Mouse (Mus musculus) limb, embryonic 10.5 days (tissue): ENCODE results near the gene Spry1. TPM values are rescaled to one million over a fixed set of nuclear protein-coding genes. Genes with fewer than 3 reads are reported as not detected.
A peak's percentile ranks its signal among the peaks of the same experiment; 100 is the strongest.

Source experiments
- DNase-seq: peaks from one replicate; pipeline ENCODE4 v3.0.0-alpha.2; 2017; ENCODE audit warnings: low spot score
- H3K27ac ChIP-seq: fragments of 300-500 bp; sonication (generic); 2 replicates; pipeline ENCODE4 v1.5.1; 2016; ENCODE audit warnings: mild to moderate bottlenecking
- H3K27me3 ChIP-seq: fragments of 300-500 bp; sonication (generic); 2 replicates; pipeline ENCODE4 v1.6.1; 2016; ENCODE audit warnings: low read depth, mild to moderate bottlenecking; ENCODE audit not compliant: poor library complexity, severe bottlenecking
- H3K36me3 ChIP-seq: fragments of 300-500 bp; sonication (generic); 2 replicates; pipeline ENCODE4 v1.6.1; 2016; ENCODE audit warnings: mild to moderate bottlenecking, moderate library complexity
- H3K4me1 ChIP-seq: fragments of 300-500 bp; sonication (generic); 2 replicates; pipeline ENCODE4 v1.6.1; 2016
- H3K4me3 ChIP-seq: fragments of 300-500 bp; sonication (generic); 2 replicates; pipeline ENCODE4 v1.5.1; 2016; ENCODE audit warnings: mild to moderate bottlenecking, moderate library complexity
- H3K9me3 ChIP-seq: fragments of 300-500 bp; sonication (generic); replicated peaks from 2 replicates; pipeline ENCODE4 v1.6.1; 2016; ENCODE audit warnings: mild to moderate bottlenecking
- WGBS: fragments of 180-500 bp; shearing (Covaris S2); methylation state at CpG from one replicate; pipeline ENCODE4 v1.1.7; 2016; 5-methylcytosine and 5-hydroxymethylcytosine counted together
- polyA plus RNA-seq: library from polyadenylated mRNA; unstranded; fragments of >200 nt; fragmentation: Nextera tagmentation; extraction: Ambion mirVana; gene quantifications from 2 replicates; pipeline ENCODE4 v1.2.1, GENCODE M21; 2016

Spry1 gene
- polyA plus RNA-seq, 1 experiment from 2014 or later = 28.0 TPM

GRCm38 (mm10) chr3:37645061-37645460 is 5.3 kb downstream of the Spry1 start:
- peaks cover 63% of the 10 kb centered on the region for H3K36me3 ChIP-seq
- WGBS = 88% methylated on average over 6 of the region's 6 CpGs
- H3K27me3 ChIP-seq = no peaks in the 10 kb centered on the region
- DNase-seq = peak; percentile 20
- peaks cover 40% of the 10 kb centered on the region for H3K4me1 ChIP-seq
- no peaks in the 10 kb centered on the region for H3K9me3 ChIP-seq
- no peak overlapping the region for H3K4me3 ChIP-seq
- no peak overlapping the region for H3K27ac ChIP-seq

DNA sequence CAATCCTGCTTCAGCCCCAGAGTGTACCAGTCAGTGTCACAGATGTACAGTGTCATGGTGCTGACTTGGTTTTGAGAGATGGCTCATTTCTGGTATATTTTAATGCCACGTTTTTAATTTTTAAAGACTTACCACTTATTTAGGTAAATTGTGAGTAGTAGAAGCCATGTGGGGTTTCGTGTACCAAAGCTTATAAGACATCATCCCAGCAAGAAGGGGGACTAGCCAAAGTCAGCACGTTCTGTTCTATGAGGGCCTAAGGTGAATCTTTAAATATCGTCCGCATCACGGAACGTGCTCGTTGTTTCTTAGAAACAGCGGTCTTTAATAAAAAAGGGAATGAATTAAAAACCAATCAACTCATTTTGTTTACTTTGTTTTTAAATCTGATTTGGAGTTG is 6.5 kb downstream of the Spry1 start:
- no peaks in the 10 kb centered on the region for H3K27me3 ChIP-seq
- DNase-seq = no peak
- H3K9me3 ChIP-seq = no peaks in the 10 kb centered on the region
- no peak overlapping the region for H3K4me3 ChIP-seq
- 92% methylated on average over 9 of the region's 9 CpGs for WGBS
- peaks cover 67% of the 10 kb centered on the region for H3K36me3 ChIP-seq
- H3K27ac ChIP-seq = no peak overlapping the region
- H3K4me1 ChIP-seq = peaks cover 37% of the 10 kb centered on the region

- 91% methylated on average over 10 of the region's 10 CpGs for WGBS
- Histone ChIP-seq H3K27me3 (no peaks in the 10 kb centered on the region), H3K36me3 (peaks cover 67% of the 10 kb centered on the region), H3K9me3 (no peaks in the 10 kb centered on the region), H3K4me3 (no peak overlapping the region), H3K4me1 (peaks cover 27% of the 10 kb centered on the region), H3K27ac (no peak overlapping the region)
- DNase-seq = no peak
Observed at GRCm38 (mm10) chr3:37647225-37647624, 7.5 kb downstream of the Spry1 start.

- H3K4me1 ChIP-seq = peaks cover 22% of the 10 kb centered on the region
- no peaks in the 10 kb centered on the region; the same call in 1 of the 2 replicates for H3K27me3 ChIP-seq
- H3K4me3 ChIP-seq = no peak overlapping the region
- no peaks in the 10 kb centered on the region for H3K9me3 ChIP-seq
- H3K36me3 ChIP-seq = peaks cover 57% of the 10 kb centered on the region
- WGBS = 85% methylated on average over 13 of the region's 13 CpGs
- no peak overlapping the region for H3K27ac ChIP-seq
- no peak for DNase-seq
Observed at GRCm38 (mm10) chr3:37648244-37648643, 8.5 kb downstream of the Spry1 start.

- DNase-seq = no peak
- peaks cover 48% of the 10 kb centered on the region for H3K36me3 ChIP-seq
- H3K27ac ChIP-seq = no peak overlapping the region
- H3K27me3 ChIP-seq = no peaks in the 10 kb centered on the region; the same call in 1 of the 2 replicates
- peaks cover 23% of the 10 kb centered on the region for H3K4me1 ChIP-seq
- 79% methylated on average over 6 of the region's 6 CpGs for WGBS
- no peaks in the 10 kb centered on the region for H3K9me3 ChIP-seq
- H3K4me3 ChIP-seq = no peak overlapping the region
Observed at GRCm38 (mm10) chr3:37649281-37649680, 9.5 kb downstream of the Spry1 start.

DNA sequence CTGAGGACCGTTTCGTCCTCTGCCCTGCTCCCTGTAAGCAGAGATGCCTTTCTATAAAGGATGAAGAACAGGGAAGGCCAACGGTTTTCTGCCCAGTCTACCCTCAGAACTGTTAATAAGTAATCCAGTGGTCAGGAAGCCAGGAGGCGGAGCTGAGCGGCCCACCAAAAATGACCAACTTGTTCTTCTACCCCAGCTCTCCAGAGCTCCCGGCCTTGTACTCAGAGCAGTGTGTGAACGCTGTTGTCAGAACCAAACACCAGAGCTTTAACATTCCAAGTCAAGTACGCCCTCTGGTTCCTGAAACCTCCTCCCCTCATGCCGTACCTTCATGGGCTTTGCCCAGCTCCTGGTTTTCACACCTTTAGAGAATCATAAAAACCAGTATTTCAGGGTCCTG is 12.8 kb downstream of the Spry1 start:
- Histone ChIP-seq H3K27me3 (peaks cover 5% of the 10 kb centered on the region; the same call in 1 of the 2 replicates), H3K27ac (no peak overlapping the region), H3K4me1 (peaks cover 46% of the 10 kb centered on the region), H3K4me3 (no peak overlapping the region), H3K36me3 (peaks cover 20% of the 10 kb centered on the region), H3K9me3 (no peaks in the 10 kb centered on the region)
- no peak for DNase-seq
- WGBS = 86% methylated on average over 9 of the region's 9 CpGs

- H3K4me1 ChIP-seq = peaks cover 51% of the 10 kb centered on the region
- H3K36me3 ChIP-seq = peaks cover 12% of the 10 kb centered on the region
- no peak for DNase-seq
- 14% methylated on average over 16 of the region's 16 CpGs for WGBS
- H3K9me3 ChIP-seq = no peaks in the 10 kb centered on the region
- peak overlapping the region; percentile 59 for H3K27ac ChIP-seq
- peak overlapping the region; percentile 41 for H3K4me3 ChIP-seq
- peaks cover 5% of the 10 kb centered on the region; the same call in 1 of the 2 replicates for H3K27me3 ChIP-seq
Observed at GRCm38 (mm10) chr3:37653935-37654729, 14.4 kb downstream of the Spry1 start.

DNA sequence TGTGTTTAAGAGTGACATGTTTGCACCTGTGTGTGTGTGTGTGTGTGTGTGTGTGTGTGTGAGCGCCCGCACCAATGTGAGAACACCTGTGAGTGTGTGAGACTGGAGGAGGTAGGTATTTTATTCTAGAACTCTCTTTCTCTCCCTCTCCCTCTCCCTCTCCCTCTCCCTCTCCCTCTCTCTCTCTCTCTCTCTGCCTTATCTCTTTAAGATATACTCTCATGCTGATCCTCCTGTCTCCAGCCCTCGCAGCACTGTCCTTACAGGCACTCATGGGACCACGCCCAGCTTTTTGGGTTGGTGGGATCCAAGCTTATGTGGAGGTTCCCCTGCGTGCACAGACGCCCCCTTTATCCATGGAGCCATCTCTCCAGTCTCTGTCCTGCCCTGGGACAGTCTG is 15.0 kb downstream of the Spry1 start:
- Histone ChIP-seq H3K27me3 (peaks cover 5% of the 10 kb centered on the region; the same call in 1 of the 2 replicates), H3K27ac (no peak overlapping the region), H3K4me3 (peak overlapping the region; percentile 41; the same call in 1 of the 2 replicates), H3K36me3 (peaks cover 6% of the 10 kb centered on the region), H3K4me1 (peaks cover 51% of the 10 kb centered on the region), H3K9me3 (no peaks in the 10 kb centered on the region)
- no peak for DNase-seq
- 62% methylated on average over 6 of the region's 6 CpGs for WGBS

GRCm38 (mm10) chr3:37655933-37656633 is 16.3 kb downstream of the Spry1 start:
- DNase-seq = no peak
- Histone ChIP-seq H3K27me3 (peaks cover 5% of the 10 kb centered on the region; the same call in 1 of the 2 replicates), H3K36me3 (no peaks in the 10 kb centered on the region), H3K4me1 (peaks cover 51% of the 10 kb centered on the region), H3K4me3 (peak overlapping the region; percentile 35), H3K27ac (peak overlapping the region; percentile 74), H3K9me3 (no peaks in the 10 kb centered on the region)
- 28% methylated on average over 20 of the region's 20 CpGs for WGBS

- Histone ChIP-seq H3K27ac (peak overlapping the region; percentile 74), H3K4me1 (peaks cover 51% of the 10 kb centered on the region), H3K4me3 (peak overlapping the region; percentile 35), H3K36me3 (no peaks in the 10 kb centered on the region), H3K9me3 (no peaks in the 10 kb centered on the region), H3K27me3 (peaks cover 5% of the 10 kb centered on the region; the same call in 1 of the 2 replicates)
- DNase-seq = peak; percentile 67
- WGBS = 2% methylated on average over 8 of the region's 8 CpGs
Observed at GRCm38 (mm10) chr3:37657009-37657408, 17.3 kb downstream of the Spry1 start.

DNA sequence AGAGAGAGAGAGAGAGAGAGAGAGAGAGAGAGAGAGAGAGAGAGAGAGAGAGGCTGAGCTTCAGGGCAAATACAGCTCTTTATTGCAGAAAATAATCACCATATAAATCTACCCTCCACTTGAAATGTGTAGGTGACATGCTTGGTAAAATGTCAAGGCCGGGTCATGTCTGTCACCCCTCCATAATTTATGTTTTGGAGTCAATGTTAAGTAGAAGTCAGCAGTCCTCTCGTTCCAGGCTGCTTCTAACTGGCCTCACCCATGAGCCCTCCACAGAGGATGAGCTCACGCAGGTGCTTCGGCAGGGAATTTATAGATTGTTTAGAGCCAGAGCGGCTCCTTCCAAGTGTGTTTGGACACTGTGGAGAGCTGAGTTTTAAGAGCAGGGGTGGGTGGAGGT is 18.4 kb downstream of the Spry1 start:
- Histone ChIP-seq H3K4me3 (no peak overlapping the region), H3K9me3 (no peaks in the 10 kb centered on the region), H3K27ac (peak overlapping the region; percentile 74), H3K4me1 (peaks cover 46% of the 10 kb centered on the region), H3K27me3 (peaks cover 5% of the 10 kb centered on the region; the same call in 1 of the 2 replicates), H3K36me3 (no peaks in the 10 kb centered on the region)
- WGBS = 33% methylated on average over 5 of the region's 5 CpGs
- DNase-seq = no peak

DNA sequence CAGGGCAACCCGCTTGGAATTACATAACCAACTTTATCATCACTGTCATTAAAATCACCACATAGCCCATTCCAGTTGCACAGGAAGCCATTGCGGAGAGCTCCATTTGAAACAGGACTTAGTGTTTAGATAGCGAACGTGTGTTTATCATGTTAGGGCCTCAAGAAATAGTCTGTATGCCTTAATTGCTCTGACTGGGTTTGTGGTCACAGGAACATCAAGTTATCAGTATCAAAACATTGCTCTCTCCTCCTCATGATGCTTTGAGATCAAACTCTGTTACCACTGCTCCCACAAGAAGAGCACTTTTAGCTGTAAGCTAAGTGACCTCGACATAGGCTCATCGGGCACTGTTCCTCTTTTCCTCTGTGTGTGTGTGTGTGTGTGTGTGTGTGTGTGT is 19.9 kb downstream of the Spry1 start:
- Histone ChIP-seq H3K27ac (no peak overlapping the region), H3K4me1 (peaks cover 34% of the 10 kb centered on the region), H3K36me3 (no peaks in the 10 kb centered on the region), H3K4me3 (no peak overlapping the region), H3K27me3 (0 out of 2 replicates have a peak, but pooled peaks cover 5% of the 10 kb centered on the region), H3K9me3 (no peaks in the 10 kb centered on the region)
- WGBS = 80% methylated on average over 6 of the region's 6 CpGs
- no peak for DNase-seq
